Comparison of ENCODE assay signal across 8 mouse cellular contexts in the genomic region with DNA sequence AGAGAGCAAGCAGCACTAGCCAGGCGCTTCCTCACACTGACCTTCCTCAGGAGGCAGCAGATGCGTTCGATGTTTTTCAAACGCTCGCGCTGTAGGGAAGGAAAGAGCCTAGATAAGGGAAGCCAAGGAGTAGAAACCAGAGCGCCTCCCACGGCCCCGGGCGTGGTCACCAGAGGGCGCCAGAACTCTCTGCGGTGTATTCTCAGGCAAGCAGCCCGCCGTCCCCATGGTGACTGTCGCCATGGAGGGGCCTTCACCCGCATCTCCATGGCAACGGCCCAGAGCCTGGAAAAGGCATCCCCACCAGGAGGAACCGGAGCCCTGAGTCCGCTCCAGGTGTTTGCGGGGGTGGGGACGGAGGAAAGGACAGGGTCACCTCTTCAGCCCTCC. TPM values are rescaled to one million over a fixed set of nuclear protein-coding genes. Genes with fewer than 3 reads are reported as not detected.
DNase-seq lines count a peak whose midpoint lies in the region; ATAC-seq and TF ChIP-seq lines count a peak whose summit lies in the region.

No protein-coding gene starts in this region.

- H3K9ac ChIP-seq in lung, postnatal 0 days (replicated peaks; ENCODE audit: low read depth): no peak overlapping the region

- peaks cover 48% of the 10 kb centered on the region for H3K4me1 ChIP-seq in G1E (ENCODE audit: insufficient read depth, low read depth, low read length)
- H3K4me1 ChIP-seq in hindbrain, embryonic 10.5 days (replicated peaks): peaks cover 66% of the 10 kb centered on the region
- peaks cover 4% of the 10 kb centered on the region for H3K4me1 ChIP-seq in lung, postnatal 0 days (ENCODE audit: insufficient read depth, low read depth, low read length)

- peak overlapping the region; percentile 94; the same call in 1 of the 2 replicates for H3K27ac ChIP-seq in hindbrain, embryonic 10.5 days
- H3K27ac ChIP-seq in lung, postnatal 0 days (ENCODE audit: low read length): no peak overlapping the region

- DNase-seq in G1E (ENCODE audit: low spot score): peak; percentile 82
- peak; percentile 95 for DNase-seq in cerebellum, adult 8-10 months
- peak; percentile 98 for DNase-seq in hindbrain, embryonic 10.5 days (ENCODE audit: low spot score)
- DNase-seq in layer of hippocampus, postnatal 10 days (ENCODE audit: low spot score in 2 of 2): peak; percentile 99
- peak; percentile 93 for DNase-seq in lung, postnatal 0 days (ENCODE audit: low spot score)
- peak; percentile 92 for DNase-seq in ovary, postnatal 14 days (ENCODE audit: low spot score)
- peak; percentile 91 for DNase-seq in thymus, postnatal 14 days

- peaks cover 55% of the 10 kb centered on the region for H3K36me3 ChIP-seq in G1E (replicated peaks)
- H3K36me3 ChIP-seq in hindbrain, embryonic 10.5 days: peaks cover 44% of the 10 kb centered on the region
- peaks cover 16% of the 10 kb centered on the region; the same call in 1 of the 2 replicates for H3K36me3 ChIP-seq in lung, postnatal 0 days (ENCODE audit: insufficient read depth, low read length)

- H3K9me3 ChIP-seq in G1E (replicated peaks): no peaks in the 10 kb centered on the region
- H3K9me3 ChIP-seq in hindbrain, embryonic 10.5 days: no peaks in the 10 kb centered on the region
- no peaks in the 10 kb centered on the region for H3K9me3 ChIP-seq in lung, postnatal 0 days (ENCODE audit: low read length)

- TF ChIP-seq CTCF in G1E (IDR thresholded peaks at IDR 0.05; ENCODE audit: low read depth, low read length): peak; percentile 64
- peak; percentile 91 for TF ChIP-seq CTCF in lung, postnatal 0 days (IDR thresholded peaks at IDR 0.05)

- H3K4me2 ChIP-seq in lung, postnatal 0 days (replicated peaks; ENCODE audit: low read depth, low read length): no peak overlapping the region

- TF ChIP-seq EP300 in lung, postnatal 0 days (IDR thresholded peaks at IDR 0.05): no peak

- WGBS in hindbrain, embryonic 10.5 days: under 1% methylated on average over 21 of the region's 21 CpGs
- under 1% methylated on average over 19 of the region's 21 CpGs for whole genome bisulfite sequencing in lung, postnatal 0 days

- peaks cover 17% of the 10 kb centered on the region for H3K27me3 ChIP-seq in G1E (ENCODE audit: insufficient read depth, low read length)
- 0 out of 2 replicates have a peak, but pooled peaks cover 4% of the 10 kb centered on the region for H3K27me3 ChIP-seq in hindbrain, embryonic 10.5 days (ENCODE audit: insufficient read depth, poor library complexity, severe bottlenecking)
- H3K27me3 ChIP-seq in lung, postnatal 0 days (replicated peaks; ENCODE audit: insufficient read depth, low read length): no peaks in the 10 kb centered on the region

- no peak overlapping the region for H3K4me3 ChIP-seq in G1E (ENCODE audit: low read depth, low read length)
- H3K4me3 ChIP-seq in hindbrain, embryonic 10.5 days: peak overlapping the region; percentile 71
- H3K4me3 ChIP-seq in lung, postnatal 0 days (ENCODE audit: low read depth, low read length): no peak overlapping the region

- peak; percentile 66 for ATAC-seq in G1E (ENCODE audit: extremely low read depth, insufficient number of reproducible peaks, low FRiP score, poor library complexity, severe bottlenecking)
- ATAC-seq in frontal cortex, adult (ENCODE audit: low TSS enrichment): peak; percentile 66
- ATAC-seq in lung, postnatal 0 days: peak; percentile 79

RNA-seq across cellular contexts. Expression of gene Cnih2, which starts 4.1 kb away (rescaled TPM):
- total RNA-seq in G1E (2014; fragmentation: Nextera tagmentation): 0.53 and 2.1 TPM in 2 replicates
- total RNA-seq in G1E (2017): not detected in 2 replicates
- 1.6 and 1.9 TPM in 2 replicates for polyA plus RNA-seq in G1E (2012)
- polyA plus RNA-seq in hindbrain, embryonic 10.5 days (2016; fragmentation: Nextera tagmentation; extraction: Ambion mirVana): 42.1 and 115 TPM in 2 replicates
- total RNA-seq in layer of hippocampus, postnatal 10 days (2021): 100 to 1,000 TPM; 743 to 783 TPM
- polyA plus RNA-seq in lung, postnatal 0 days (2015; fragmentation: Nextera tagmentation; extraction: Ambion mirVana): 0.70 and 0.89 TPM in 2 replicates

RNA-seq across cellular contexts. Expression of gene Yif1a, which starts 5.9 kb away (rescaled TPM):
- 44.2 and 55.9 TPM in 2 replicates for total RNA-seq in G1E (2014; fragmentation: Nextera tagmentation)
- total RNA-seq in G1E (2017): 12.8 and 19.7 TPM in 2 replicates
- 11.3 and 11.5 TPM in 2 replicates for polyA plus RNA-seq in G1E (2012)
- 87.1 and 92.0 TPM in 2 replicates for polyA plus RNA-seq in hindbrain, embryonic 10.5 days (2016; fragmentation: Nextera tagmentation; extraction: Ambion mirVana)
- total RNA-seq in layer of hippocampus, postnatal 10 days (2021): 10 to 100 TPM; 24.7 to 29.9 TPM
- 93.3 and 105 TPM in 2 replicates for polyA plus RNA-seq in lung, postnatal 0 days (2015; fragmentation: Nextera tagmentation; extraction: Ambion mirVana)

RNA-seq across cellular contexts. Expression of gene Tmem151a, which starts 8.9 kb away (rescaled TPM):
- not detected in 2 replicates for total RNA-seq in G1E (2014; fragmentation: Nextera tagmentation)
- total RNA-seq in G1E (2017): 0.06 and 0.16 TPM in 2 replicates
- not detected in 2 replicates for polyA plus RNA-seq in G1E (2012)
- 1.5 and 1.8 TPM in 2 replicates for polyA plus RNA-seq in hindbrain, embryonic 10.5 days (2016; fragmentation: Nextera tagmentation; extraction: Ambion mirVana)
- 10 to 100 TPM; 96.6 to 98.0 TPM for total RNA-seq in layer of hippocampus, postnatal 10 days (2021)
- polyA plus RNA-seq in lung, postnatal 0 days (2015; fragmentation: Nextera tagmentation; extraction: Ambion mirVana): 4.1 and 4.5 TPM in 2 replicates

RNA-seq across cellular contexts. Expression of gene Rab1b, which starts 12.6 kb away (rescaled TPM):
- total RNA-seq in G1E (2014; fragmentation: Nextera tagmentation) (35.9 and 47.6 TPM in 2 replicates), G1E (2017) (90.4 and 109 TPM in 2 replicates)
- polyA plus RNA-seq in G1E (2012): 195 and 231 TPM in 2 replicates
- polyA plus RNA-seq in hindbrain, embryonic 10.5 days (2016; fragmentation: Nextera tagmentation; extraction: Ambion mirVana): 270 and 303 TPM in 2 replicates
- 100 to 1,000 TPM; 163 to 166 TPM for total RNA-seq in layer of hippocampus, postnatal 10 days (2021)
- polyA plus RNA-seq in lung, postnatal 0 days (2015; fragmentation: Nextera tagmentation; extraction: Ambion mirVana): 228 and 240 TPM in 2 replicates

RNA-seq across cellular contexts. Expression of gene Klc2, which starts 24.1 kb away (rescaled TPM):
- total RNA-seq in G1E (2014; fragmentation: Nextera tagmentation): 6.8 and 10.7 TPM in 2 replicates
- 2.6 and 3.4 TPM in 2 replicates for total RNA-seq in G1E (2017)
- 8.2 and 10.1 TPM in 2 replicates for polyA plus RNA-seq in G1E (2012)
- 35.5 and 45.8 TPM in 2 replicates for polyA plus RNA-seq in hindbrain, embryonic 10.5 days (2016; fragmentation: Nextera tagmentation; extraction: Ambion mirVana)
- 100 to 1,000 TPM; 170 to 176 TPM for total RNA-seq in layer of hippocampus, postnatal 10 days (2021)
- polyA plus RNA-seq in lung, postnatal 0 days (2015; fragmentation: Nextera tagmentation; extraction: Ambion mirVana): 10.1 and 10.8 TPM in 2 replicates

Comparison
In these comparisons a context has a peak if more than half of its experiments do, and no peak if none do; other contexts are left out.
1. RNA of gene Cnih2, which starts 4.1 kb away (polyA plus RNA-seq): 42.1 to 115 TPM in hindbrain, embryonic 10.5 days; 1.6 to 1.9 TPM in G1E and 0.70 to 0.89 TPM in lung, postnatal 0 days; every median in the first group is over 10 times any median in the second.
2. Peak in every context shown above with its lines, with median percentiles within 50 percentile points of each other: ATAC-seq and DNase-seq.